Mouse (Mus musculus) ZHBTc4 (cell line): Measurements from ENCODE around the gene Pitx2.

Source experiments
- DNase-seq: peaks from one replicate; pipeline ENCODE4 v3.0.0-alpha.2; 2011; ENCODE audit warnings: low read depth, low spot score

Gene Pitx2

DNA sequence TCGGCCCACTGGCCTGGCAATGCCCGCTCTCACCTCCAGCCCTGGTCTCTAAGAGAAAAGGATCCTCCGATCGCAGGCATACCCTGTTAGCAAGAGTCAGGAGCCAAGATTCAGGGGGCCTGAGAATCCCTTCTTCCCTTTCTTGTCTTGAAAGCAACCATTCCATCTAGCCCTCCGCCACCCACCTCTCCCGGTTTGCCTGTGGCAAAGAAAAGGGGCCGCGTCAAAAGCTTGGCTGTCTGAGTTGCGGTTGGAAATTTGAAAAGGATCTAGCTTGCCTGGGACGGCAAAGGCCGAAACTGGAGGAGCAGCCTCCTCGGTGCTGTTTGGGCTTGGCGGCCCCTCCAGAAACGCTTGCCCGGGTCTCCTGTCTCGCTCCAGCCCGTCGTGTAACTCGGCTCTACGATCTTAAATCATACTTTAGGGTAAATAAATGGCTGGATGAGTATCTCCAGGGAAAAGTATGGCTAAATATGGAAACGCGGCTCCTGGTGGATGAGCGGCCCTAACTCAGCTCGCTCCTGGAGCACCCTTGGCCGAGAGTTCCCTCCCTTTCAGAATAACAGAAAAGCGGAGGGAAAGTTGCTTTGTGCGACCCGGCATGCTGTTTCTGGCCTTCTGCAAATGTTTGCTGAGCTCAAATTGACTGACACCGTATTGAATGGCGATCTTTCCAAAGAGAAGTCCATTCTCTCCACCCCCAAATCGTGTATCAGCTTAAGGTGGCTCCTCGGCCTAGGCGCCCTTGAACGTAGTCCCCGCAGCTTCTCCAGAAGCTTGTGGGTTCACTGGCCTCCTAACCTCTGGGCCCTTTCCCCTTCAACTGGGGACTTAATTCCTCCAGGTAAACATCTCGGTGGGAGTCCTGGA lies 3.4 kb downstream of the Pitx2 start:
- DNase-seq, result peak; percentile 53

- peak; percentile 68 for DNase-seq
Observed at GRCm38 (mm10) chr3:129203761-129204440, 4.2 kb downstream of the Pitx2 start.

DNA sequence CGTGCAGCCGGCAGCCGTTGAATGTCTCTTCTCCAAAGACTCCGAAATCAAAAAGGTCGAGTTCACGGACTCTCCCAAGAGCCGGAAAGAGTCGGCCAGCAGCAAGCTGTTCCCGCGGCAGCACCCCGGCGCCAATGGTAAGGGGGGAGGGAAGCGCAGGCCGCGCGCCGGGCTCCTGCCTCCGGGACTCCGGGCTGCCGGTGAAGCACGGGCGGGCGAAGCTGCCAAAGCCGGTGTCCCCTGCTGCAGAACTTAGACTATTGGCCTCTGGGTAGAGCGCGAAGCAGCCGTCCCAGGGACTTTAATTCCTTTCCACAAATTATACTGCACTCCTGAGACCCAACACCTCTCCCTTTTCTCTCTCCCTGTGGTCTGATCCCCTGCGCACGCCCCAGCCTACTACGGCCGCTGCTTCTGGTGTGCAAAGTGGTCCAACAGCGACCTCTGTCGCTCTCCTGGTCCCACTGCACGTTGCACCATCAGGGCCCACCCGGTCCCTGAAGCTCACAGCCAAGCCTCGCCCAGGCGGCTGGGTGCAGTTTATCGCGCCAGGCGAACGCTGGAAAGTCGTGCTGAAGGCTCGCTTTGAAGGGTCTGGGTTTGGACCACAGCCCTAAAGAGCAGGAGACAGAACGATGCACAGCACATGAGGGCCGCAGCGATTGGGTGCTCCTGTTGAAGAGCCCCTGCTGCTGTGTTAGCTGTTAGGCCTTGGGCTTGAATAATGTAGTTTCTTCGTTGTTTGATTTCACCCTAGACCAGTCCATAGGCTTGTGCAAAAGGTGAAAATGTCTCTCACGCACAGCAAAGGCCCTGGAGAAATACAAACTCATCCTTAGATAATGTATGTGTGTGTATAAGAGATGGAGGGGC lies 5.0 kb downstream of the Pitx2 start:
- DNase-seq, result peak; percentile 96

DNA sequence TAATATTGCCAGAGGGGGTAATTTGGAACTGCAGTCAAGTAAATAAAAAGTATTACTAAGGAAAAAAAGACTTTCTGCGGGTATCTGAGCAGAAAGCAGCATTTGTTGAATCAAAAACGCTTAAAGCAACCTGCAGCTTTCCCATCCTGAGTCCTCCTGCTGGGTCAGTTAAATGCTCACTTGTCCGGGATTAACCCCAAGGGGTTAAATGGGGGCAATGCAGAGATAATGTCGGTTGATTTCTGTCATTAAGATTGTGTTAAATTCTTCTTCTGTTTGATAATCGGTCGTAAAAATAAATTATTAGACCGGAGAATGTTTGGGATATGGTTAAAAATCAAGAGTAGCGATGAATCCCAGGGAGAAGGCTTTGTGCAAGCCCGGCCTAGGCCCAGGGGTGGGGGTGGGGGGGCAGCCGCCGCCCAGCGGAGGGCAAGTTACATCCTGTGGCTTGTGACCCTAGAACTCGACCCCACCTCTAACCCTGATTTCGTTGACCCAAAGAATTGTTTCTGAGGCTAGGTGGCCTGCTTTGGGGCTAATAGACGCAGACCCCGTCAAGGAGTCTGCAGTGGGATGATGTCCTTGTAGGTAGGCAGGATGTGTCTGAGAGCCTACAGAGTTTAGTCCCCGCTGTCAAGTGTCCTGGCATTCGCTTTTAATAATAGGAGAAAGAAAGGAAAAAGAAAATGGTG lies 6.0 kb downstream of the Pitx2 start:
- no peak for DNase-seq

- no peak for DNase-seq
Observed at GRCm38 (mm10) chr3:129206776-129207175, 7.1 kb downstream of the Pitx2 start.

GRCm38 (mm10) chr3:129207231-129208030 lies 7.8 kb downstream of the Pitx2 start:
- DNase-seq, result no peak

GRCm38 (mm10) chr3:129208031-129208380 lies 8.3 kb downstream of the Pitx2 start:
- no peak for DNase-seq

- no peak for DNase-seq
Observed at GRCm38 (mm10) chr3:129208421-129208820, 8.7 kb downstream of the Pitx2 start.

DNA sequence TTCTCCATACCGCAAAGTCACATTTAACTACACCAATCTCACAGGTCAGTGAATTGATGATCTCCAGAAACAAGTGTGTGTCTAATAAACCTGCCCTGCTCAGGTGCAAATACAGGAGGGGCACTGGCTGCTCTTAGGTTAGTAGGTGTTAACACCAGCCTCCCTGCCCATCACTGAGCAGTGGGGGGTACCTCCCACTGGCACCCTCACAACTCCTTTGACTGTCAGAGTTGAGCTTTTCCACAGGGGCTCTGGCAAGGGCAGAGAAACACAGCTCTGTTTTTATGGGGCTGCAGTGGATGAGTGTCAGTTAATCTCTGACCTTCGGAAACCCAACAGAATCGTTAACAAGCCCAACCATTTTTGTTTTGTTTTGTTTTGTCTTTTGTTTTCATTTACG lies 9.6 kb downstream of the Pitx2 start:
- DNase-seq, result no peak

GRCm38 (mm10) chr3:129209771-129210170 lies 10.1 kb downstream of the Pitx2 start:
- DNase-seq, result no peak

GRCm38 (mm10) chr3:129212038-129212645 lies 12.5 kb downstream of the Pitx2 start:
- DNase-seq, result no peak

DNA sequence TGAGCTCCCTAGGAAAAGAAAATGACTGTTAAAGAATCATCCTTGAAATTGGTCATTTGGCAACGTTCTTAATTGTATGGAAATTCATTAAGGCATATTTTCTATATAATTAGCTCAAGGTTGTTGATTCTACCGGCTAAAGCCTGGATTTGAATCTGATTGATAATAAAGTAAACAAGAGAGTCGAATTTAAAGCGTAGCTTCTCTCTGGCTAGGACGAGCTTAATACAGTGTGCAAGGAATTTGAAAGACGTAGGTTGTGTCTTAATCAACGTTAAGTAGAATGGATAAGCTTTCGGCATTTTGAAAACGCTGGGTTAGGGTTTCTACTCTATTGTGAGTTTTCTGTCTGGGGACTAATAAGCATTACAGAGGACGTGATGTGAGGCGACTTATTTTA lies 13.1 kb downstream of the Pitx2 start:
- DNase-seq, result no peak

DNA sequence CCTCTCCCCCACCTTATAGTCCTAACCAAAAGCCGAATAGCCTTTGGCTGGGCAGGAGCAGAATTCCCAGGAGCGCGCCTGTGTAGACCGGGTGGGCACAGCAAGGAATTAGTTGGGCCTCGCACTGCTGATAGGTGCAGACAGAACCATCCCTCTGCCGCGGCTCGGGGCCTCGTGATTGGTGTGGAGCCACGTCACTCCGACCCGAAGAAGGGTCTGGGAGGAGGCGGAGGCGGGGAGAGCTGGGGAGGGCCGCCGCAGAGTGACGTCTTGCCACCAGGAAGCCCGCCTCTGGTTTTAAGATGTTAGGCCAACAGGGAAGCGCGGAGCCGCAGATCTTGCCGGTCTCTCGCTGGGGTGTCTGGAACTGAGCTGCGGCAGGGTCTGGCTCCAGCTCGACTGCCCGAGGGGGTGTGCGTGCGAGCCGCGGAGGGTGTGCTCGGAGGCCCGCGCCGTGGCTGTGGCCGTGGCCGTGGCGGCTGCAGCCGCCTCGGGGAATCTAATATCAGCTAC lies 14.0 kb downstream of the Pitx2 start:
- peak; percentile 97 for DNase-seq

- peak; percentile 56 for DNase-seq
Observed at GRCm38 (mm10) chr3:129214146-129214665, 14.5 kb downstream of the Pitx2 start.

DNA sequence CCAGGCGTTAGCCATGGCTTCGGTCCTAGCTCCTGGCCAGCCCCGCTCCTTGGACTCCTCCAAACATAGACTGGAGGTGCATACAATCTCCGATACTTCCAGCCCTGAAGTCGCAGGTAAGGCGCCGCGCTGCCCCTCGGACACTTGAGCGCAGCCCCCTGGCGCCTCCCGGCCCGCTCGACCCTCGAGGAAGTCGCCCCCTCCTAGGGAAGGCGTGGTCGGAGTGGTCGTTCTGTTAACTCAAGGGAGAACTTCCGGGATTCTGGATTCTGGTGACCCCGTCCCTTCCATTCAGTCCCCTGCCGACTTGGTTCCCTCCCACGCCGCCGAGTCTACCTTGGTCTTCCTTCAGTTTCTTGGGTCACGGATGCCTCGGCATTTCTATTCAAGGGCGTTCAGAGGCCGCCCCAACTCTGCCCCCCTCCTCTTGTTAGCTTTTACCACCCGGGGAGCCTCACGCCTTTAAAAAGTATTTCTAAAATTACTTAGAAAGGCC lies 15.0 kb downstream of the Pitx2 start:
- DNase-seq, result peak; percentile 55

DNA sequence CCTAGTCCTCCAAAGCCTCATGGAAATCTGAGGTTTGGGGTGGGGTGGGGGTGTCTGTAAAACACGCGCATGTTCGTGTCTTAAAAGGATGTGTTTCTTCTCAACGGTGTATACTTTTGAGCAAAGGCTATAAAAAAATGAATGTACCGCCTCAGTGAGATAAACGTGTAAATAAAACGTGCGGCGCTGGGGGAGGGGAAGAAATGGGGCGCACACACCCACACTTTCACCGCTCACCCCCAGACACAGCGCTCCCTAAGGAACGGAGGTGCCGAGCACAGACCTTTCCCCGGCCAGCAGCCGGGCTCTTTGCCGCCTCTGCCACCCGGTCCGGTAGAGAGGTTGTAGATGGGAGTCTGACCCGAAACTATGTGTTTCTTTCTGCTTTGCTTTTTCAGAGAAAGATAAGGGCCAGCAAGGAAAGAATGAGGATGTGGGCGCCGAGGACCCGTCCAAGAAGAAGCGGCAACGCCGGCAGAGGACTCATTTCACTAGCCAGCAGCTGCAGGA lies 15.6 kb downstream of the Pitx2 start:
- no peak for DNase-seq

DNA sequence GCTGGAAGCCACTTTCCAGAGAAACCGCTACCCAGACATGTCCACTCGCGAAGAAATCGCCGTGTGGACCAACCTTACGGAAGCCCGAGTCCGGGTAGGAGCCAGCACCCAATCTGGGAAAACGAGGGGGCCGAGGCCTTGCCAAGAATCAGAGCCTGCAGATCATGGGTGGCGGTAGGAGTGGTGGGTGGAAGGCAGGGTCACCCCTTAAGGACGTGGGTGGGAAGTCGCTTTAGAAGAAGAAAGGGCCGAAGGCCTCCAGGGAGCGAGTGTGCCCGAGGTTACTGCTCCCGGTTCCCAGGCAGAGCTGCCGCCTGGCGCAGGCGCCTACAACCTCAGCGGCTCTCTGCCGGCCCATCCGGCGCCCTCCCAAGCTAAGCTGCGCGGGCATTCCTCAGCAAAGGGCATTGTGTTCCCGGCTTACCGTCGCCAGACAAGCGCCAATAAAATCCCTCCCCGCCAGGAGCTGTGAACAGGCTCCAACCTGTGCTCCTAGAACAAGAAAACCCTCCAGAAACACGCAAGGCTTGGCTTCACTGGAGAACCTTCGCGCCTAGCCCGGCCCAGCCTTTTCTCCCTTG lies 16.2 kb downstream of the Pitx2 start:
- DNase-seq, result peak; percentile 81

DNA sequence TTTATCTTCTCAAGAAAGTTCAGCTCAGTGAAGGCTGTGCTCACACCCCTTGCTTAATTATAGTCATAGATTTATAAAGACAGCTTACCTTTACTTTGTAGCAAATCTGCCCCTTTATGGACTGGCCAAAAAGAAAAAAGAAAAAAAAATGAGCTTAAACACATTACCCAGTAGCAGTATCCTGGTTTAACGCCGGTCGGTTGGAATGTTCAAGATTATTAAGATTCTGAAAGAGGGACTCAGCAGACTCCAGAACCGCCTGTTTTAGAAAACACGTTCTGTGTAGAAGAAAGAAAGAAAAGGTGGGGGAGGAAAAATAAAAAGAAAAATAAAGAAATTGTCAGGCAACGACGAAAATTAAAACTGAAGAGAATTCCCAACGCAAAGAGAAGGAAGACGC lies 16.8 kb downstream of the Pitx2 start:
- no peak for DNase-seq
